Mouse (Mus musculus) gastrocnemius, postnatal 4 days (tissue): ENCODE results near the gene Cnot2. TPM values are rescaled to one million over a fixed set of nuclear protein-coding genes. Genes with fewer than 3 reads are reported as not detected.

ENCODE experiments used
- DNase-seq, 2 experiments: peaks; one replicate each; pipeline ENCODE4 v3.0.0; 2021 to 2022; ENCODE audit warnings: low spot score in 2 of 2, mixed read lengths in 2 of 2
- total RNA-seq, 2 experiments: library from RNA; stranded (reverse); gene quantifications; 2 replicates each; pipeline ENCODE4 v1.2.3; 2021

Gene Cnot2
- total RNA-seq, 2 experiments from 2014 or later, result 64.4 to 70.6 TPM

DNA sequence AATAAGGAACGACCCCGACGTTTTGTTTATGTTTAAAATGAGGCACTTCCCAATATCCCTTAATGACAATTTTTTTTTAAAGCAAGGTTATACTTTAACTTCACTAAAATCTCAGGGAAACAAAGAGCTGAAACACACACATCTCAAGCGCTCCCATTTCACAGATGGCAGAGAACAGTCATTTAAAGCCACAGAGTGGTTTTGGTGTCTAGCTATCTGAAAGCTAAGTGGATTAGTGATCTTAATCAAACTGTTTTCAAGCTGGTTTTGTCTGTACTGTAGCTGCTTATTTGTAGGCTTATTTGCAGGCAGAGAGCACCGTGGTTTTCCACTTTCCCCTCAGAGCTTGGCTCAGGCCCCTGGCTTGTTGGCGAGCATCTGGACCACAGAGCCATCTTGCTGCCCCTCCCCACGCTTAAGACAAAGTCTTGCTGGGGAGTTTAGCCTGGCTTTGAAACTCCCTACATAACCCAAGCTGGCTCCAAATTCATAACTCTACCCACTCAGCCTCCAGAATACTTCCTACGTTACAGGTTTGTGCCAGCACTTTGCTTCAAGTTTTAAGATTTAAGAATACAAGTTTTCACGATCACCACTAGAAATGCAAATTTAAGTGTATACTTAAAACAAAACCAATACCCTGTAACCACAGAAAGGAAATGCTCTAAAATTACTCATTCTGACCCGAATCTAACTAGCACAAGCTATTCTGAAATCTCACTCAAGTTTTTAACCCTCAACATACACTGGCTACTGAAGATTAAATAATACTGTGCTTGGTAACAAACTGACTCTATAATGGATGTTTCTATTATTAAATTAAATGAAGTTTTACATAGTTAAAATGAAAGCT, 94.2 kb downstream of the Cnot2 start:
- DNase-seq, result no peak

DNA sequence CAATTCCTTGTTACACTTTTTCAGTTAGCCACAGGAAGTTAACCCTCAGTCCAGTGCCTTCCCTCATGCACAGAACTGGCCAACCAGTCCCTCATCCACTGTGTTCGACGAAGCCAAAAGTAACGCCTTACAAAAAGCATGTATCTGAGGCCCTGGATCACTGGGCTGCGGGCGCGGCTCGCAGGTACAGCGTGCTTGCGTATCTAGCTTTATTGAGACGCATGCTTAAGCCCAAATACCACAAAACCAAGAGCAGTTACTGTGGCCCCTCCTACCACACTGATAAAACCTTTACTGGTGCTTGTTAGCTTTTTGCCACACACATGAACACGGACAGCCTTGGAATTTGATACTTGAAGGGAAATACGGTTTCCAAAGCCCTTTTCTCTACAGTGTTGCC, 99.4 kb downstream of the Cnot2 start:
- DNase-seq, result no peak

DNA sequence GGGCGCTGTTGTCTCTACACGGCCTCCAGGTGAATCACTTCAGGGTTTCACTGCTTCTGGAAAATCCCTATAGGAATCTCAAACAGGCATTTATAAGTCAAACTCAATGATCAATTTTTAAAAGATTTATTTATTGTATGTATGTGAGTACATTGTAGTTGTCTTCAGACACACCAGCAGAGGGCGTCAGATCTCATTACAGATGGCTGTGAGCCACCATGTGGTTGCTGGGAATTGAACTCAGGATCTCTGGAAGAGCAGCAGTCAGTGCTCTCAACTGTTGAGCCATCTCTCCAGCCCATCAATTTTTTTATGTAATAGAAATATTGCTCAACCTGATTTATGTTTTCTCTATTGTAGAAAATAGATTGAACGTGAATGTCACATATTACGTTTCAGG, 100.3 kb downstream of the Cnot2 start:
- DNase-seq, result no peak

DNA sequence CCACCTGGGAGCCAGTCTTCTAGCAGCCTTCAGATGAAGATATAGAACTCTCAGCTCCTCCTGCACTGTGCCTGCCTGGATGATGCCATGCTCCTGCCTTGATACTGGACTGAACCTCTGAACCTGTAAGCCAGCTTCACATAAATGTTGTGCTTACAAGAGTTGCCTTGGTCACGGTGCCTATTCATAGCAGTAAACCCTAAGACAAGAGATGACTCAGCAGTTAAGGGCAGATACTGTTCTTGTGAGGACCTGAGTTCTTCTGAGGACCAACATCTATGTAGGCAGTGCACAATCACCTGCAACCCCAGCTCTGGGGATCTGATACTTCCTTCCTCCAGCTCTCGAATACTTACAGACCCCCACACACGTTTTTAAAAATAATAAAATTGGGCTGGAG, 104.8 kb downstream of the Cnot2 start:
- no peak for DNase-seq

DNA sequence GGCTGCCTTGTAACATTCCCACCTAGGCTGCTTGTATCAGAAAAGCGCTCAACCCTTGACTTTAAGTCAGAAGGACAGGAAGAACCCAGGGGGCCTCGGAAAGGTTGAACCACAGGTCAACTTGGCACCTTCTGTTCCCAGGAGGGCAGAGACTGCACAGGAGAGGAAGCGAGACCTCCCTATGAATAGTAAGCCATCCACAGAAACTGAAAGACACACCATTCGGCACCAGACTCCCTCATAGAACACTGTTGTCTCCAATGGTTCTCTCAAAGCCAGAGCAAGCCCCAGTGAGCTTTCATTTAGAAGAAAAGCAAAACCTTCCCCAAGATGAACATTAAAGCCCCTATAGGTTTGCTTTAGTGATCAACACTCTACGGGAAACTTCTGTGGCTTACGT, 105.6 kb downstream of the Cnot2 start:
- no peak for DNase-seq

DNA sequence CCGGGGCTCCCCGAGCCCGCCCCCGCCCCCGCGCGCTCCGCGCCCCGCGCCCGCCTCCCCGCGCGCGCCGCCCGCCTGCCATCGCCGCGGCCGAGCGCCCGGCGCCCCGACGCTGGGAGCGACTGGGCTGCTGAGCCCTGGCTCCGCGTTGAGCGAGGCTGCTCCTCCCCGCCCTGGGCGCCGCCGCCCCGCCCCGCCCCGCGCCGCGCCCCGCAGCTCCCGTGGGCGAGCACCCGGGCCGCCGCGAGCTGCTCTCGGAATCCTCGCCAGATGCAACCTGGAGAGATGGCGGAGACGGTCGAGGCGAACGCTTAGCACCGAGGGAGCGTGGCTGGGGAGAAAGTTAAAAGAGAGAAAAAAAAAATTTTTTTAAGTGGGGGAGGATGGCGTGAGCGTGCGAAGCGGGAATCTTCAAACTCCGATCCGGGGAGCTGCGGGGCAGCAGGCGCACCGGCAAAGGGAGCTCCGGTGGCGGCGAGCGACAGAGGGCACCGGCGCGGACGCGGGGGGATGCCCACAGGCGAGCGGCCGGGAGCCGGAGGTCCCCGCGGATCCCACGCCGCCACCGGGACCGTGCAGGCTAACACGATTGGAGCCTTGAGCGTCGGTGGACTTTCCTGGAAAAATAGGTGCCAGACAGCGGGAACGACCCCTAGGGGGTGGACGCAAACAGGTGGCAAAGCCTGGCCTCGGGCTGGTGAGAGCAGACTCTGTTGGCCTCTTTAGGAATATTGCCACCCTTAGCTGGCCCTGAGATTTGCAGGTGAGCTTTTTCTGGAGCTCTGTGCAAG, 107.4 kb downstream of the Cnot2 start, which contains the start of gene Kcnmb4:
Kcnmb4 (minus strand) TSS at position 120 of the 791 bp plus-strand sequence.
- peak in 1 of 2 experiments; percentile 30 for DNase-seq

DNA sequence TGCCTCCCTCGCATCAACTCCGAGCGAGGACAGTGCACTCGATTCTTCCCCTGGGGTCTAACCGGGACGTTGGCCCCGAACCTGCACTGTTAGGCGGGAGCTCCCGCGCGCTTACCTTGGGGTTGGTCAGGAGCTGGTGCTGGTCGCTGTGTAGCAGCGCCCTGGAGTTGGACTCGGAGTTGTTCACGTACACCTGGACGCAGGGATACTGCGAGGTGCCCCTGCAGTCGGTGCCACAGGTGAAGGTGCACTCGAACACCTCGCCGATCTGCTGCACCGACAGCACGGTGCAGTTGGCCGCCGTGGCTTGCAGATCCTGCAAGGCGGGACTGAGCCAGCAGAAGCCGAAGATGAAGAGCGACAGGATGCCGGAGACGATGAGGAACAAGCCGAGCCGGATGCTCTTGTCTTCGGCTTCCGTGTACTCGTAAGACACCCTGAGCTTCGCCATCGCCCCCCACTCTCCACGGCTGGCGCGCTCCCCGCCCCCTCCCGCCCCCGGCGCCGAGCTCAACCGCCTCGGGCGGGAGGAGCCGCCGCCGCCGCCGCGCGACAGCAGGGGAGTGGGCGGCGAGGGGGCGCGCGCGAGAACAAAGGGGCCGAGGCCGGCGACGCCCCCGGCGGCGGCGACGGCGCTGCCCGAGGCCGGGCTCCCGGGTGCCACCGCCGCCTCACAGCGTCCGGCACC, 108.1 kb downstream of the Cnot2 start:
- DNase-seq, result no peak

DNA sequence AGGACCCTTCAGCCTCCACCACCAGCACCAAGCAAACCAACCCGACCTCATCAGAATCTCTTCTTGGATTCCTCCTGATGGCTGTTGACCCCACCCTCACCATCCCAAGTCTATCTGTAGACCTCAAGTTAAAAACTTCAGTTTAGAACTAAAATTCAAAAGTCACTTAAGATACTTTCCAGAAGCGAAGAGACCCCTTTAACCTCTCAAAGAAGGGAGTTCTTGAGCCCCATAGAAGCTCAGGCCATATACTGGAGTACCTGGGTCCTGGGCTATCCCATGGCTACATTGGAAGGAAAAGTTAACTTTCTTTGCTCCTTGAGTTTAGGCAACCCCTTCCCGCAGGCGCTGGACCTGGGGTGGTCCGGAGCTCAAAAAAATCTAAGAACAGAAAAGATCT, 108.7 kb downstream of the Cnot2 start:
- DNase-seq, result no peak

DNA sequence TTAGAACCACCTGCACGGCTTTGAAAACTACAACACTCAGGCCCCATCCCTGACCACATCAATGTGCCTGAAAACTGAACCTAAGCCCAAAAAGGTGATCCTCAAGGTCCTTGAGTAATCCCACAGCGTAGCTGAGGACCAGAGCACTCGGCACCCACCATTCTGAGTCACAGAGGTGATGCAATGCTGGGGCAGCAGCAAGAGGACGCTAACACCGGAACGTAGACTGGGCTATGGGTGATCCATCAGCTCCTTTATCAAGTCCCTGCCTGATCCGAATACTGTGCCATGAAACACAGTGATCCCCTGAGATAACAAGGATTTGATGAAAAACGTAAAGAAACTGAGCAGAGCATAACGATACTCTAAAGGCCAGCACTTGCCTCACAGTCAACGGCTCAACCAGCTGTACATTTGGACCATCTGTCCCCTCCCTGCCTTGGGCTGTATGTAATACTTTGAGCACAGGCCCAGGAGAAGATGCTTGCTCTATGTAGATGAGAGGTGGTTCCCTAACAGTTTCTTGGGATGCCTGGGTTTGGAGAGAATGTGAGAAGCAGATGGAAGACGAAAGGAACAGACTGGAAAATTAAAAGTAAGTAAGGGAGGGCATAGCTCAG, 110.9 kb downstream of the Cnot2 start:
- DNase-seq, result no peak

DNA sequence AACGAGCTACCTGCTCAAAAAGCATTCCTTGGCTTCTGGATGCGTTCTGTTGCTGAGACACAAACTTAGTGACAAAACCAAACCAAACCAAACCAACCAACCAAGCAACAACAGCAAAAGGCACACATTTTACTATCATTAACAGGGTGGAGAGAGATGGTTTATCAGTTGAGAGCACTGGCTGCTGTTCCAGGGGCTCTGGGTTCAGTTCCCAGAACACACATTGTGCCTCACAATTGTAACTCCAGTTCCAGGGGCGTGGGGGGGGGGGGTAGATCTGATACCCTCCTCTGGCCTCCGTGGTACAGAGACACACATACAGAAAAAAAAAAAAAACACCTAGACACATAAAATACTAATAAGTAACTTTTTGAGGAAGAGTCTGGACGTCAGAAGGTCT, 113.2 kb downstream of the Cnot2 start:
- DNase-seq, result no peak

DNA sequence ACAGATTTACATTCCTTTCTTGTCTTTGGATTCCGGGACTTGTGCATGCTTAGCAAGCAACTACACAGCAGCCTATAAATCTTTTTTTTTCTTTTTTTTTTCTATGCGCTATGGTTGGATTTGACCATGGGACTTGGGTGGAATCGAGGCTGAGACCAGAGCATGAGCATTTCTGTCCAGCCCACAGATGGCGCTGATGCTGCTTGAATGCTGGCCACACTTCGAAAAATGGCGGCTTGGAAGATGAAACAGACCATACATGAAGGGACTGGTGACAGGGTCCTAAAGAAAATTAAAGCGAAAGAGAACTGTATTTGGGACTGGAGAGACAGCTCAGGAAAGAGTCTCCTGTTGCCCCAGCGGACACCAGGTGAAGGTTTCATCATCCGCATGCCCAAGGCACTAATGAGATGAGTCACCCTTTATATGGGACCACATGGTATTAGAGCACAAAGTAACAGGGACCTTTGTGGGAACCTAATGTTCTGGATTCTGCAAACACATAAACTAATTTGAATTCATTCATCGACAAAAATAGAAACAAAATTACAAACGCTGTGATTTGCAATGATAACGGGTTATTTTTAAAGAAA, 117.5 kb downstream of the Cnot2 start:
- DNase-seq, result no peak

DNA sequence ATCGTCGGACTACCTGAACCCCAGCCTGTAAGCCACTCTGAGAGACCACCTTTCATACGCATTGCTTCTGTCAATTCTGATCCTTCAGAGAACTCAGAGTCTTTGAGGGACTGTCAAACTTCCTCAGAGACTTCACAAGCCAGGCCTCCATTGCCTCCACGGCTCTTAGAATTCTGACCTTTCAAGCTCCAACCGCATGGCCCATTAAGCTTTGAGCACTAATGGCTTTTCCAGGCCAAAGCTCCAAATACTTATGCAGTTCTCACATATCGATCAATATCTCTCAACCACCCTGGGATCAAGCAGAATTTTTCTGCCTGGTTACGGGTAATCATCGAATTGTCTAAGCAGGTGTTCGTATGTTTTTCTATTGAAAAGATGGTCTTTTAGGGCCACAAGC, 119.9 kb downstream of the Cnot2 start:
- DNase-seq, result no peak

DNA sequence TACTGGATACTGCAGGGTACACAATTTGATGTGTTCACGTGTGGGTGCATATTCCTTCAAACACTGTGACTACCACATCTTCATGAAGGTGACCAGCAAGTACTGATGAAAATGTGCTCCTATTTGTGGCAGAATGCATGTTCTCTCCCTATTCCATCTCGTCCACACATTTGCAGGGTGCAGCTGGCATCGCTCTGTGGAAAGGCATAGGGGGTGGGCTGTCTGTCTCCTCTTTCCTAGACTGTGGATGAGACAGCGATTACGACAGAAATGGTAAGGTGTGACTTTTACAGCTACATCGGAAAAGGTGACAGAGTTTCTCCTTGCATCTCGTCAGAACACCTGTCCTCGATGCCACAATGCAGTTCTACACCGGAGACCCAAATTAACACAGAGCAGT, 122.5 kb downstream of the Cnot2 start:
- peak in 1 of 2 experiments; percentile 6 for DNase-seq

DNA sequence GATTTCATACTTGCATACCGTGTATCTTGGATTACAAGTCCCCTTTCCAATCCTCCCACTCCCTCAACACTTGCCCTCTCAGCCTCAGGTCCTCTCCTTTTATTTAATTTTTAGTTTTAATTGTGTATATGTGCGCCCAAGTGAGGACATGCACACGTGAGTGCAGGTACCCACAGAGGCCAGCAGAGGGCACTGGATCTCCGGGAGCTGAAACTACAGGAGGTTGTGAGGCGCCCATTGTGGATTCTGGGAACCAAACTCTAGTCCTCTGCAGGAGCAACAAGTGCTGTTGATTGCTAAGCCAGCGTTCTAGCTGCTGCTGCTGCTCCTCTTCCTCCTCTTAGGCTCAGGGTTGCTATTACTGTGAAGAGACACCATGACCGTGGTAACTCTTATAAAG, 128.5 kb downstream of the Cnot2 start:
- peak in 1 of 2 experiments; percentile 6 for DNase-seq

DNA sequence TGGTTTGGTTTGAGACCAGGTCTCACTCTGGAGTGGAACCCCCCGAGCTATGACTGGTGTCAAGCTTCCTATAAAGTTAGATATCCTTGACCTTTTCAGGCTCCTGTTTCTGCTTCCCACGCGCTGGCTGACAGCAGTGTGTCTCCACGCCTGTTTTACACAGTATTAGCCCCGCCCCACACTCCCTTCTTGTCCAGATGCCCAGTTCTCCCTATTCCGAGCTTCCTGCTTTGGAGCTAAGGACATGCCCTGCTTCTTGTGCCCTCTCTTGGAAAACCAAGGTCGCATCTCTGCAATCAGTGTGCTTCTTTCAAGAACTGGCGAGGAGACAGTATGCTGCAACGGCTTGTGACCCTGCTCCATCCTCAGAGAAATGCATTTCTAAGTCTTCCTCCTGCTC, 130.7 kb downstream of the Cnot2 start:
- DNase-seq, result peak in 1 of 2 experiments; percentile 7

DNA sequence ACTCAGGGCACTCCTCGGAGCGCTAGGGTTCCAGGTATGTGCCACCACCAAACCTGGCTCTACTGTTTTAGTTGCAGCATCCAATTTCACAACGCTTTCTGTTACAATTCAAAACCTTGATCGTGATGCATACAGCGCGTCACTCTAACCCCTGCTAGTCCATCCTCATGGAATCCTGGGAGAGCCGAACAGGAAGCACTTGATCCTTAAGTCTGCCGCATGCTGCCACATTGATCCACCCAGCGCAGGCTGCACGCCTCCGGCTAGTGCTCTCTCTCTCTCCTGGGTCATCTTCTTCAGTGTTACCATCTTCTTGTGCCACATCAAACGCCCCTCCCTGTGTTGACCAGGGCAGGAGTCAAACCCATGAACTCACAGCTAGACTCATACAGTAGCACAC, 133.1 kb downstream of the Cnot2 start:
- peak in 1 of 2 experiments; percentile 1 for DNase-seq

DNA sequence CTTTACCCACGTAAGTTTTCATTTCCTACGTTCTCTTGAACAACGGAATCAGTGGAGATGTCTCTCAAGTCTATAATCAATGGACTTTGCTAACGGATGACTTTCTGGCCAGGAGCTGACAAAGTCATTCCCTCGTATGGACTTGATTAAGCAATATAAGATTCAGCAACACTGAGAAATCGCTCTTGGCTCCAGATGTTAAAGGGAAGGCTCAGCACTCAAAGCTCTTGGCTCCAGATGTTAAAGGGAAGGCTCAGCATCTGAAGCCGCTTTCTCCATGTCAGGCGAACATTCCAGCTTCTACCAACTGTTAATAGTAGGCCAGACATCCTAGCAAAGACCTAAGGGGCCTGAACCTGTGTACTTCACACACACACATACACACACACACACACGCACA, 134.1 kb downstream of the Cnot2 start:
- no peak for DNase-seq

DNA sequence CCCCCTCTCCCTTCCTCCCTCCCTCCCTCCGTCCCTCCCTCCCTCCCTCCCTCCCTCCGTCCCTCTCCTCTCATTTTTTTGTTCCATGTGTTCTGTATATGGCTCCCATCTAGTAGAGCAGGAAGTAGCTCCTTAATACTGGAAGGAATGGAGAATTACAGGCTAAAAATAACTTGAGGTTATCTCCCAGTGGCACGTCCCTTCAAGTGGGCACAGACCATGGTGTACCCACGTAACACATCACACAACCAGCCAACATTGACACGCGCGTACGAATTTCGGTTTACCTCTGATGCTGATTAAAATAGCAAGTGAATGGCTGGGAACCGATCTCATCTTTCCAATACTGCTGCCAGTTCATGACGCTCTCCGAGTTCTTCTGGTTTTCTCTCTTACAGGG, 135.3 kb downstream of the Cnot2 start:
- DNase-seq, result no peak

DNA sequence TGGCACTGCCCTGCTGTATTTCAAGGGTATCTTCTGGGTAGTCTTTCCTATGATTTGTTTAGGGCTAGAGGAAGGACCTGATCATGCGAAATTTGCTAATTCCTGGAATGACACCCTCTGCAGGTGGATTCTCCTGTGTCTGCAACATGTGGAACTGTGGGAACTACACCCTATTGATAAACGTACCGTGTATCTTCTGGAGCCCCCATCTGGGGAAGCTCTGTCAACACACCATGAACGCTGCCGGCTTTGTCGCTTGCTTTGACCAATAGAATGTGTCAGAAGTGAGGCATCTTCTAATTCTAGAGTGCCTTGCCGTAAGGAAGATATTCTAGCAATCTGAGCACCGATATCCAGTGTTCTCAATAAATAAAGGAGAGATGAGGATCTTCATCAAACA, 136.5 kb downstream of the Cnot2 start:
- DNase-seq, result no peak

DNA sequence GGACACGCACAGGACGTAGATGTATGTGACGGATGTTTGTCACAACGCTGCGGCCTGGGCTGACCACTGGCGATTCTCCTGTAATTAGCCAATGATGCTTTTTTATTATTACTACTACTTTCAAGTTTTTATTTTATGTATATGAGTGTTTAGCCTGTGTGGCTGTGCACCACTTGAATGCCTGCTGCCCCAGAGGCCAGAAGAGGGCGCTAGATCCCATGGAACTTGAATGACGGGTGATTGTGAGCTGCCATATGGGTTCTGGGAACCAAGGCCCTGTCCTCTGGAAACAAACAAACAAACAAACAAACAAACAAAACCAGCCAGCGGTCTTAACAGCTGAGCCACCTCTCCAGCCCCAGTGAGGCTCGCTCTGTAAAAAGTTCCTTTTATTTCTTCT, 136.9 kb downstream of the Cnot2 start:
- DNase-seq, result no peak

DNA sequence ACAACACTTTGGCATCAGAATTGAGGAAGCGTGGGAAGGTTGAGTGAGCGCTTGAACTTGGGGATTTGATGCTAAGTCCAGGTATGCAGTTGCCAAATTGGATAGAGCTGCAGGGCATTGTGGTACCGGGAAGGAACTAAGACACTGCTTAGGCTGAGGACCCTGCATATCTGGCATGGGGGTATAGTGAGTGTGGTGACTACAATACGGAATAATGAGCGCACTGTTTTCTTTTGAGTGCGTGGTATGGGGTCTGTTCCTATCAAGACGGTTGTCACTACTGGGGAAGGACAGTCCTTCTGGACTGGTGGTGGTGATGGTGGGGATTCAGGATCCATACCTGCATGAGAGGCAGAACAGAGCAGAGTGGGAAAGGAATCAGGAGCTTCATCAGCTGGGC, 140.4 kb downstream of the Cnot2 start:
- no peak for DNase-seq
